Comparison of ENCODE assay signal across 24 mouse cellular contexts in genomic region chr5:108042061-108042460, GRCm38 (mm10).
"Had no signal": no experiment of that assay in that cellular context is flagged by ENCODE, and none has a peak within 500 bp of the region (broad histone marks: within the 10 kb centered on the region; RNA-seq: fewer than 3 reads in every experiment).

No protein-coding gene starts in this region.

- H3K9me3 ChIP-seq: heart, embryonic 13.5 days; heart, embryonic 15.5 days; hindbrain, embryonic 13.5 days; hindbrain, embryonic 15.5 days; kidney, embryonic 15.5 days; limb, embryonic 13.5 days; limb, embryonic 15.5 days had no signal

- H3K27me3 ChIP-seq: heart, embryonic 13.5 days; heart, embryonic 15.5 days; hindbrain, embryonic 13.5 days; hindbrain, embryonic 15.5 days; kidney, embryonic 15.5 days; limb, embryonic 13.5 days; limb, embryonic 15.5 days had no signal

- H3K9ac ChIP-seq: heart, embryonic 13.5 days; heart, embryonic 15.5 days; hindbrain, embryonic 13.5 days; hindbrain, embryonic 15.5 days; kidney, embryonic 15.5 days; limb, embryonic 13.5 days; limb, embryonic 15.5 days had no signal

- H3K27ac ChIP-seq: heart, embryonic 13.5 days; heart, embryonic 15.5 days; hindbrain, embryonic 13.5 days; hindbrain, embryonic 15.5 days; hindbrain, postnatal 0 days; kidney, embryonic 15.5 days; kidney, postnatal 0 days; limb, embryonic 13.5 days; limb, embryonic 15.5 days had no signal

- H3K36me3 ChIP-seq: heart, embryonic 13.5 days; heart, embryonic 15.5 days; hindbrain, embryonic 13.5 days; hindbrain, embryonic 15.5 days; kidney, embryonic 15.5 days; limb, embryonic 13.5 days; limb, embryonic 15.5 days had no signal

- H3K4me2 ChIP-seq: heart, embryonic 11.5 days; heart, embryonic 13.5 days; heart, embryonic 15.5 days; hindbrain, embryonic 13.5 days; hindbrain, embryonic 15.5 days; kidney, embryonic 15.5 days; limb, embryonic 13.5 days; limb, embryonic 15.5 days had no signal

- DNase-seq: gastrocnemius, postnatal 14 days; gastrocnemius, postnatal 36 days; heart, adult 18-20 months; heart, postnatal 14 days; heart, postnatal 36 days; kidney, adult 11 months; kidney, adult 2 months; kidney, adult 9 months; kidney, postnatal 14 days; kidney, postnatal 36 days; layer of hippocampus, adult 9-11 months; layer of hippocampus, postnatal 36 days; left cerebral cortex, postnatal 4 days had no signal

- ATAC-seq: hindbrain, postnatal 0 days; intestine, embryonic 16.5 days had no signal

- H3K4me1 ChIP-seq: heart, embryonic 13.5 days; heart, embryonic 15.5 days; hindbrain, embryonic 13.5 days; hindbrain, embryonic 15.5 days; kidney, embryonic 15.5 days; limb, embryonic 13.5 days; limb, embryonic 15.5 days had no signal

- H3K4me3 ChIP-seq: heart, embryonic 13.5 days; heart, embryonic 15.5 days; hindbrain, embryonic 13.5 days; hindbrain, embryonic 15.5 days; kidney, embryonic 15.5 days; limb, embryonic 13.5 days; limb, embryonic 15.5 days had no signal
